Mouse (Mus musculus) thymus, adult 2 months (tissue): ENCODE data around the gene Gm11111.

Experiments
- CTCF ChIP-seq: fragments of 200-500 bp; IDR thresholded peaks from 2 replicates; pipeline ENCODE4 v1.5.1; 2012; ENCODE audit warnings: mild to moderate bottlenecking, control low read depth, low read length, moderate library complexity, borderline replicate concordance; ENCODE audit not compliant: control insufficient read depth, poor library complexity, insufficient read depth; ENCODE audit errors: extremely low read depth
- POLR2A ChIP-seq: fragments of 200-500 bp; IDR thresholded peaks from 2 replicates; pipeline ENCODE4 v1.6.1; 2012; ENCODE audit warnings: mild to moderate bottlenecking, low read length, control low read depth, moderate library complexity; ENCODE audit not compliant: control insufficient read depth, poor library complexity, insufficient read depth; ENCODE audit errors: extremely low read depth

DNA sequence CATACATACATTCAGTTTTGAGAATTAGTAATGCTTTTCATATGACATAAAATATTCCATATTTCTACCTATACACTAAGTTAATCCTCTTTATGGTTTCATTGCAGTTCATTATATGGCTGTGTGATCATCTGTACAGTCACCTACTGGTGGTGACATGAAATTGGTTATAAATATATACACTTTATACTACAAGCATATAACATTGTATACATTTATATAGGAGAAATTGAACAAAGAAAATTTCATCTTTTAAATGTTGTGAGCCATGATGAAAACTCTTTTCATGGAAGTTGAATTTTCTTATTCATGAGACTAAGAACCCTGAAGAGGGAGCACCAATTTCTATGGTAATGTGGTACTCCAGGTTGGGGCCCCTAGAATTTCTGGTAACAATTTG is at the start of gene Gm11111:
- no peak for TF ChIP-seq CTCF
- TF ChIP-seq POLR2A, result no peak
